Mouse (Mus musculus) adrenal gland (tissue): ENCODE results near the gene Mob3b.

Experiments
- intact Hi-C: fragments of 180-260 bp; cut with DNase I; formaldehyde crosslinking; loops from one replicate; pipeline ENCODE4 v1.15.1; 2025

The Mob3b gene

DNA sequence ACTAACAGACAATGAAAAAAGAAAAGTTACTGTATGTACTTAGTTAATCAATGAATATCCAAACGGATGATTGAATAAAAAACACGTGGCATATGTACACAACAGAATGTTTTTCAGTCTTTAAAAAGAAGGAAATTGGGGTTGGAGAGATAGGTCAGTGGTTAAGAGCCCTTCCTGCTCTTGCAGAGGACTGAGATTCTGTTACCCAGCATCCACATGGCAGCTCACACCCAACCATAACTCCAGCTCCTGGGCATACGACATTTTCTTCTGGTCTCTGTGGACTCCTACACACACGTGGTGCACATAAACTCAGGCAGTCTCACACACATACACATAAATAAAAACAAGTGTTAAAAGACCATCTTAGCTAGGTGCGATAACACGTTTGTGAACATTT lies 77.0 kb downstream of the Mob3b start:
- intact Hi-C loops = no loop called here

DNA sequence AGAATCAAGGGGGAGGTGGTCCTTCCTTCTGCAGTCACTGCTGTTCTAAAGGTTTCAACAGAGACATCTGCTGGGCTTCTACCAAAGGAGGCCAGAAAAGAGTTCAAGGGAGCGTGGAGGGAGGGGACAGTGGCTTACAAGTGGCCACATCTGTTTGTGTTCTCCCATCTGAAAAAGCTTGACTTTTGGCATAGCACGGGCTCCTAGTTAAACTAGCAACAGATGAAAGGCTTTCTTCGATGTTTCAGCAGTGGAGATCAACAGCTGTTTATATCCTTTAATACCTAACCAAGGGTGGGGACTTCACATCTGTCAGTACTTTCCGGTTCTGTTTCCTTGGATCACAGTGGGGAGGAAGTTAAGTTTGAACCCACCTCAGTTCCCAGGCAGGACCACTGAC lies 88.5 kb downstream of the Mob3b start:
- intact Hi-C loops = no loop called here

DNA sequence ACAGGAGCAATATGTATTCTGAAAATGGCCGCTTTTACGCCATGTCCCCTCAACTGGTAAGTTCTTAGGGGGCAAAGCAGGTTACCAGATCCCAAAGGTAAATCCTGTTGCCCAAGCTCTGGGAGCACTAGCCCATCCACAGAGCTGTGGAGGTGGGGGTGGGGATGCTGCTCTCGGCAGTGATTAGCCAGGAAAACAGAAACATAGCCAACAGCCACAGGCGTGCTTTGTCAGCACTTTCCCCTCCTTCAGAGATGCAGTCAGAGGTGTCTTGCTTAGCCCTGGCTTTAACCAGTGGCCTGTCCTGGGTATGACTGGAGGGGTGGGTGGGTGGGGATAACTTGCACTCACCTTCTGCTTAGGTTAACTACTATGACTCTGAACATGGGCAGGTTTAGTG lies 91.1 kb downstream of the Mob3b start:
- intact Hi-C loops = no loop called here

DNA sequence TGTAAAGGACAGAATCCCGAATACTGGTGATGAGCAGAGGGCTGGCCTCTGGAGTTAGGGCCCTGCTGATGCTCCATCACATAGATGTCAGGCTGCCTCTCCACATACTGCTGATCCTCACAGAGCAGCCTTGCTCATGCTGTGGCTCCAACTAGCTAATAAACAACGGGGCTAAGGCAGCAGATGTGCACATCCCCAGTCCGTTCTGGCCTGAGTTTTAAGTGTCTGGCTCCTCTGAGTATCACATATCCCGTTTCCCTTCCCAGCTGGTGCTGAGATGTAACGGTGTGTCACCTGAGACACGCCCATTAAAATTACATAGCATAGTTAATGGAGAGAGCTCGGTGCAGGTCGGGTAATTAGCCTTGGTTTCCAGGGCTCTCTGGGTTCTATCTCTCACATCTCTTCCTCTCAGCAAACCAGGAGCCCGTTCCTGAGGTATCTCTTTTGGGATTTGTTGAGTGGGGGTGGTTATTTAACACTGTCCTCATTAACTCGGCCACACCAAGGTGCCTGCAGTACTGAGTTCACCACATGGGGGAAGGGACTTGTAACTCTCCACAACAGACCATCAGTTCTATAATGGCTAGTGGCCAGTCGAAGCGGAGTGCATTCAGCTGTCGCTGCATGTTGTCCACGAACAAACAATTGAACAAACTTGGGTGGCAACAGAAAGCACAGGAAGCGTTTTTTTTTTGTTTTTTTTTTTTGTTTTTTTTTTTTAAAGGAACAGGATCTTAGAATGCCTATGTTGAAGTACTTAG lies 92.0 kb downstream of the Mob3b start:
- intact Hi-C loops = no loop called here

DNA sequence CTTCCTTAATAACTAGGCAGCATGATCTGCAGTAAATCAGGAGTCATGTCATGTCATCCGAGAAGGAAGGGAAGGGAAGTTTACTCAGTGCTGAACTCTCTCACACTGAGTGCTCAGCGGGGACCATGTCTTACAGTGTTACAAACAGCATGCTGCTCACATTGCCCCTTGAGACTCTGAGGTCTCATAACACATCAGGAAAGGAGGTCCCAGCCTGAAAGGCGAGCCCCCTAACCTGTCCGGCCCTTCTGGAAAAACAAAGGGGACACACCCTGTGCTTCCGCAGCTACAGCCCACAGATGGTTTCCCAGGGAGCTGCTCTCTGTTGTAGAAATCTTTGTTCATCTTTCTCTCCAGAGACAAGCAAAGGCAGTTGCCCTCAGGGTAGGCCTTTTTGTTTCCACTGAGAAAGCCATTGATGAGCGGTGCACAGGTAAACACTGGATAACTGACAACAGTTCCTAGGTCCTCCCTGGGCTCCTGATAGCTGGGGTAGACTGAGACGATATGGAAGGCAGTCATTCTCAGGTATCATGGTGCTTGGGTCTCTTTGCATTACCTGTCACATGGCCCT lies 94.1 kb downstream of the Mob3b start:
- intact Hi-C loops = no loop called here

DNA sequence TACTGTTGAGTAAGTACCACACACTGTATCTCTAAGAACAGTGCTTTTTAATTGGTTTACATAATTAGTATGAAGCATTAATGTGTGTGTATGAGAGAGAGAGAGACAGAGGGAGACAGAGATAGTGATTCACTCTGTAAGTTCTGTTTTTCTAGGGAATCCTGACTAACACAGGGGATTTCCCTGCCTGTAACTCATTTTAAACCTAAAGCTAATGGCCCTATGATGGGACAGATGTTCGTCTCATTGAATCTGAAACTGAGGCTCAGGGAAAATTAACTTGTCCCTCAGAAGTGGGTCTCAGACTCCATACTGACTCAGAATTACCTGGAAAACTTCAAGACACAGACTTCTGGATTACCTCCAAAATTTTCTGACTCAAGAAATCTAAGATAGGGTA lies 96.3 kb downstream of the Mob3b start:
- intact Hi-C loops = no loop called here

DNA sequence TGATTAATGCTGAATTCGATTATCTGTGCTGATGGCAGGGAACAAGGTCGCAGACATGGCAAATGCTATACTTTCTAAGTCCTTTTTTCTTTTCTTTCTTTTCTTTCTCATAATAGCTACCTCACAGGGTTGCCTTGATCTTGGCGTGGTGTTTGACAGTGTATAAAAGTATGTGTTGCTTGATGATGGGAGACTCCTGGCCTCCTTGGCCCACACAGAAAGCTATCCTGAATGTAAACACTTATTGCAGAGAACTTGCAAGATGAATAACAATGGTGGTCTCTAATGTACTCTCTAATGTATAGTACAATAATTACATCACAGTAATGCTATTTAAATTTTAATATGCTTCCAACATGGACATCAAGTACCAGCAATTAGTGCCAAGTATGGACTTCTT lies 96.9 kb downstream of the Mob3b start:
- intact Hi-C loops = no loop called here

DNA sequence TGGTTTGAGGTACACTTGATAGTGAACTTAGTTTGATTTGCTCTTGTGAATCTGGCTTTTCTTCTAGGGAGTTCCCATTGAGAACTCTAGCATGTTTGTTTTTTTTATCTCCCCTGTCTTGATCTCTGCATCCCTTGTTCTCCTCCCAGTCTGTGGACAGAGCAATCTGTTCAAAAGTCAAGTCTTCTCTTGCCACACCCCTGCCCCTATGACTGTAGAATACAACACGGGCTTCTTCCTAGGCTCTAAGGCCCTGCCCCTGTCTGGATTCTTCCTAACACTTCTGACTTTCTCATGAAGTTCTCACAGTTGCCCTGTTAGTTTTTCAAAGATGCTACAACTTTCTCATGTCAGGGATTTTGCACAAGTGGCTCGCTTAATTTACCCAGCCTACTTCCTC lies 102.9 kb downstream of the Mob3b start:
- intact Hi-C loops = no loop called here

DNA sequence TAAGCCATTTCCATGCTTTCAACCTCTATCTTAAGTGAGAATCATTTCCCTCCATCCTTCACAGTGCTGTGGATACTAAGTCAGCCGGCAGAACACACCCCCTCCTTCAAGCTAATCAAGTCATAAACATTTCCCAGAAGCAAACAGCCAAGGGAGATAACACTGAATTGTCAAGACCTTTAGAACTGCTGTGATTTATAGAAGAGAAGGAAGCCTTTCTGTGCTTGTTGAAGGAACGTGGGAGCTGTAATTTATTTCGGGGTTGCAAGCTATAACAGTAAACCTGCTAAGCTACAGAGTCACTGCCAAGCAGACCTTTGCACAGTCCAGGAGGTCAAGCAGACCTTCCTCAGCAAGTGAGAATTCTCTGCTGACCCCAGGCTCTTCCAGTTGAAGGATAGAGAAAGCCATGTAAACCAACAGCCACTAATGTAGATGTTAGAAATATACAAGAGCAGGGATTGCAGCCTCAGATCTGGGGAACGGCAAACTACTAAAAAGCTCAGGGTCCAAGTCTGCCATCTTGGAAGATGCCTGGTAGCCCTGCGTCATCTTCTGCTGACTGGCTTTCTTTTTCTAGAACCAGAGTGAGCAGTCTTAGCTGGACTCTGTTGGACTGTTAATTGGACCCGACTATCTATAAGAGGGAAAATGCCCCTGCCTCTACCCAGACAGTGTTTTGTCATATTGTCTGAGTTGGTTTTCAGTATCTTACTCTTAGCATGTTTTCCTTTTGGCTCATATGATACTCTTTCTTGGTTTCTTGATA lies 104.9 kb downstream of the Mob3b start:
- intact Hi-C loops = no loop called here

DNA sequence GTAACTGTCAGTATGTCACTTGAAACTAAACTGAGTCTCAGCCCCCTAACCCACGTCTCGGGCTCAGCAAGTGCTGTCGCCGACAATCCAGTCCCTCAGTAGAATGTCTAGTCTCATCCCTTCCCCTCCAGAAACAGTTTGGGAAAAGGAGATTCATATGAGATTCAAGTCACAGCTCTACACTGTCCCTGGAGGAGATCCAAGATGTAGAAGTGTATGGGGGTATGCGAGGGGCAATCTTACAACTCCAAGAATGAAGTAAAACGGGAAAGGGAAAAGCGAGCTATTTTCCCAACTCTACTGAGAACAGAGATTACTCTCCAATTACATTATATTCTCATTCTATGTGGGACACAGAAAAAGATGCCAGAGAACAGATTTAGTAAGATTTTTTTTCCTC lies 106.1 kb downstream of the Mob3b start:
- intact Hi-C loops = no loop called here

DNA sequence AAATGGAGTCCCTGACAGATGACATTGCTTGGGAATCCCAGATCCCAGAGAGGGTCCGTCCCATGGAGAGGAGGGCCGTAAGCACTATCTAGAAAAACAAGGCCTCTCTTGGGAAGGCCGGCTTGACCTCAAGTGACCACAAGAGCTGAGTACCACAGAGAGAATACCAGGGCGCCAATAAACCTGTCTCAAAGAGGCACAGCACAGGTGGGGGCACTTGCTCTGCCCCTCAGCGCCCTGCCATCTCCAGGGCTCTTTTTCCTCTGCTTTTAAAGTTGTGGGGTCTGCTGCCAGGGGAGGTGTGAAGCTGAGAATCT lies 107.6 kb downstream of the Mob3b start:
- intact Hi-C loops = no loop called here

DNA sequence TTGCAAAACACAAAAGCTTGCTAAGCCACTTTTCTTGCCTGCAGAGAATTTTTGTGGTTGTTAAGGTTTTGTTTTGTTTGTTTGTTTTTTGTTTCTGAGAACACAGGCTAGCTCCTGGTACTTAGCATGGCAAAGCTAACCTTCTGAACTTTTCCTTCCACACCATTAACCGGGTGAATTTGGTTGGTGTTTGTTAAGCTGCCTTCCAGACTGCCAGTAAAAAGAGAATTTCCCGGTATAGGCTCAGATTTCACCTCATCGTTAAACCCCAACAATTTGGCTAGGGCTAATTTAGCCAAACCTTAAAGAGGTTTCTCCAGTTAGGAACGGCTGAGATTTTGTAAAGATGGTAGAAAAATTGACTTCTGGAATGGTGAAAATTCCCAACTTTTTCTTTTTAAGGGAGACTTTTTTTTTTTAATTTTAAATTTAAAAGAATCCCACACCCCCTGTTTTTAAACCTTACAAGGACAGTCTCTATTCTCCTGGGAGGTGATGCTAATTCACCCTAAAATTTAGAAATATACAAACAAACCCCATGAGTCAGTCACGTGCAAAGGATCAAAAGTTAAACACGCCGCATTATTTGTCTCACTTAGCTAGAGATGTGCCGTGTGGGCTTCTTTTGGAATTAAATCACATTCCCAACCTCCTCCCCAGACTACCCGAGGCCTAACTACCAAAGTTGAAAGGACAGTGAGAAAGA lies 108.1 kb downstream of the Mob3b start:
- intact Hi-C loops = no loop called here

DNA sequence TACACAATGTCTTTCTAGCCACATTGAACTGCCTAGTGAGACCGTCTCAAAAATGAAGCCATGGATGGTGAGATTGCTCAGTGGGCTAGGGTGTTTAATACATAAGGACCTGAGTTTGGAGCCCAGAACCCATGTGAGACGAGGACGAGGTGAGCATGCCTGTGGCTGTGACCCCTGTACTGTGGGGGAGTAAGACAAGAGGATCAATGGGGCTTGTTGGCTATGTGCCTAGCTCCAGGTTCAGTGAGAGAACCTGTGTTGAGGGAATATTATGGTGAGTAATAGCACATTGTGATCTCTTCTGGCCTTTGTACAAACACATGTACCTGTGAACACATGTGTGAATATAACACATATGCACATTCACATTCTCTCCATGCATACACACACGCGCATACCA lies 116.4 kb downstream of the Mob3b start:
- intact Hi-C loops = no loop called here

DNA sequence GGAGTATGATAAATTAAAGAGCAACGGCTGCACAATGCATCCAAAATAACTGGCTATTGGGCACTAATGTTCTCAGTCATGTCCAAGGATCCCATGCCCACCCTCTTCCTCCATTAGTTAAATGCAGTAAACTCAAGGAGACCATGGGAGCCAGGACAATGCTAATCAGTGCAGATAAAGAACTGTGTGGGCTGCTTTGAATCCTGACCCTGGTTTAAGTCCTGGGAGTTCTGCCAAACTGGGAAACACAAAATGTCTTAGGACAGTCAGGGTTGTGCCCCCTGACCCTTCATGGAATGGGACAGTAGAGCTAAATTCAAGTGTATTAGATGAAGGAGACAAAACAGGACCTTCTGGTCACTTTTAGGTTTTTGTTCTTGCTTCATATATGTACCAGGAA lies 117.0 kb downstream of the Mob3b start:
- intact Hi-C loops = no loop called here

DNA sequence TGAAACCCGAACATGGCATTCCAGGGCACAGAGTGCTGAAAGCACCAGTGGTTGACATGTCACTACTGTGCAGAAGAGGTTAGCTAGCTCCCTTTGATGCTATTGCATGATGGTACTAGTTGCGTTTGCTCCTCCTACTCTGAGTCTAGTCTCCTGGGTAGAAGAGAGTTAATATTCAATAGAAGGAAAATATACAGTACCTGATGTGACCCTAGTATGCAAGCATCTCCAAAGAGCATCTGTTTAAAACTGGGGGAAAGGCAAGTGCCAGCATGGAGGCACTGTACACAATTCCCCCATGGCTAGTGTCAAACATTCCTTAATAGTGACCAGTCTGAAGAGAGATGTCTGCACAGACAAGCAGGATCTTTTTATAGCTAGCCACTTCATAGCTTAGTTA lies 119.5 kb downstream of the Mob3b start:
- intact Hi-C loops = no loop called here

DNA sequence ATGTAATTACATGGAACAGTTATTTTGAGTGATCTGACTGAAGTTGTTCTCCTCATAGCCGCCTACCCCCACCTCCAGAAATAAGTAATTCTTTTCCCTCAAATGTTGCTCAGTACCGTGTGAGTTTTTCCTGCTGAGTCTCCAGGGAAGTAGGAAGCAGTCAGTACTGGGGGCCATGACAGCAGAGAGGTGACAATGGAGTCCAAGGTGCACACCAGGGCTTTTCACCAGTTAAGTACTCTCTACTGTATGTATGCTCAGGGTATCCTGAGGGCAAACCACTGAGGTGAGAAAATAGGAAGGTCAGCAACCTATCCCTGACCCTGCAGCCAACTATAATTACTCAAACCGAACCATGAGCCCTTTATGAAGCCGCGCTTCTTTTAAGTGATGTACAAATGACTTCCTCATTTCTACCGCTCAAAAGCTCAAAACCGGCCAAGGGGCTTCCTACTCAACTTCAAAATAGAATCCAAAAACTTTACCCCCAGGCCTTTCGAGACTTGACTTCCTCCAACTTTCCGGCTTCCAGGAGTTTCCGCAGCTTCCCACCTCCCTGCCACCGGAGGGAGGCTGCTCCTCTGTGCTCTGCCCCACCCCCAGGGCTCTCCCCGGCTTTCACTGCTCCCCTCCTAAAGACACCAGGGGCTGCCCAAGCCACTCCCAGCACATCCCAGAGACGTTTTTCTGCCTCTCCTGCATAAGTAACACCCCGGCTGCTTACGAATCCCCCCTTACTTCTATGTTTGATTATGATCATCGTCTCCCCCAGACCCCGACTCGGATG lies 122.6 kb downstream of the Mob3b start:
- intact Hi-C loops = no loop called here

DNA sequence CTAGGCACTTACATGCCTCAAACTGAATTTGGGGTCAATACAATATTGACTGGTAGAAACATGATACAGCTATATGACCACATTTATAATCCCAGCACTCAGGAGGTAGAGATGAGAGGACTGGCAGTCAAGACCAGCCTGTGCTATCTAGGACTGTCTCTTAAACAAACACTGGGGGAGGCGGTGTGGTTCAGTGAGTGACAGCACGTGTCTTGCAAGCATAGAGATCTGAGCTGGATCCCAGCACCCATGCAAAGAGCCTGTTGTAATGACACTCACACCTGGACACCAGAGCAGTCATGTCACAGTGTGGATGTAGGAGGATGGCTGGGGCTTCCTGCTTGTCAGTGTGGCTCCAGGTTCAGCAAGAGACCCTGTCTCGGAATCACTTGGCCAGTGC lies 124.5 kb downstream of the Mob3b start:
- intact Hi-C loops = no loop called here

DNA sequence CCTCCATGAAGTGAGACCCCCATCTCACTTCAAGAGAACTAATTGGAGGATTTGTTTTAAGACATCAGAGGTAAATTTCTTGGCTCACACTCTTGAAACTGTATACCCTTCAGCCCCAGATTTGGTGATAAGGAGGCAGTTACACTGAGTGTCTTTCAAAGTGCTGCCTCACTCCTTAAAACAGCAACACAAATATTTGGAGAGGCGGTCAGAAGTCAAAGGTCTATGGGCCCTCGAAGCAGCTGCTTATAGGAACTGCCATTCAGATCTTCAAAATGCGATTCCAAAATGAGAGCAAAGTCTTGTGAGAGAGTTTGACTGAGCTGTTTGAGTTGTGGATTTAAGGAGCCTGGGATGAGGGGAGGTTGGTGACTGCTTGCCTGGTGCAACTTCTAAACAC lies 125.7 kb downstream of the Mob3b start:
- intact Hi-C loops = no loop called here

DNA sequence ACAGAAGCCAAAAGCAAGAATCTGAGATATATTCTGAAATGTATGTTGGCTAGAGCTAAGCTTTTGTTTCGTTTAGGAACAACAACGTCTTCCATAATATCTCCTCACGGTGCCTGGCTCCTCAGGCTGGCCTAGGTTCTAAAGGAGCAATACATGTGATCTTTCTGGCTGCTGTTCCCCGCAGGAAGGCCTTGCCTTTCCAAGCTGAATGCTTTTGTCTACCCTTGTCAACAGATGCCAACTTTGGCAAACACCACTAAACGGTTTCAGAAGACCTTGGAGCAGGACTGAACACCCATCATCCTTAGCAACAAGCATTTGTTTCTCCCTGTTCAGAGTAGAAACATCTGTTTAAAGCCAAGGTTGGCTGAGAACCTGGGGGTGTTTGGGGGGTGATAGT lies 126.1 kb downstream of the Mob3b start:
- intact Hi-C loops = no loop called here

DNA sequence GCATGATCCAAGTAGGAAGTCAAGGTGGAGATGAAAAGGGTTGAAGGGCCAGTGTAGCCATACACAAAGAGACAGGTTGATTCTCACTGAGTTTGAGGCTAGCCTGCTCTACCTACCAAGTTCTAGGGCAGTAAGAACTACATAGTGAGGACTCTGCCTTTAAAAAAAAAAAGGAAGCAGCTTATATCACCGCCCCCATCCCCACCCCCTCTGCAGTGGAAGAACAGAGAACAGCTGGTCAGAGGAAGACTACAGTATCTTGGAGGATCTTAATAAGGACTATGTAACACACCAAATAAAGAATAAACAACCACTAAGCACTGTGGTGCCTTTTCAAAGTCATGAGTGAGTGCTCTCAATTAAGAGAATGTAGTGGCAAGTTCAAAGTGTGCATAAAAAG lies 138.9 kb downstream of the Mob3b start:
- intact Hi-C loops = no loop called here
